Mouse (Mus musculus) left cerebral cortex, adult 18-20 months (tissue): ENCODE measurements around the gene Gm38394. TPM values are rescaled to one million over a fixed set of nuclear protein-coding genes. Genes with fewer than 3 reads are reported as not detected.
"Not testable (repeated sequence)": the region's sequence is repeated elsewhere in the genome, so short reads cannot be mapped to it uniquely, and the experiment has no call there.

Experiments
- DNase-seq, 2 experiments: peaks; one replicate each; pipeline ENCODE4 v3.0.0; 2021 to 2022; ENCODE audit warnings: low spot score in 2 of 2, mixed read lengths in 1 of 2
- long read RNA-seq, 2 experiments: library from polyadenylated mRNA; stranded (forward); transcript quantifications; one replicate each; pipeline ENCODE4 v2.0.0; 2021
- total RNA-seq, 2 experiments: library from RNA; stranded (reverse); gene quantifications; 2 replicates each; pipeline ENCODE4 v1.2.3; 2021

Gm38394 gene
- 10 to 100 TPM; 23.9 to 27.1 TPM for total RNA-seq
- long read RNA-seq, experiment 1, partial matches to known transcripts: 12 of 14 reads
- long read RNA-seq, experiment 1, other reads (novel, unspliced or antisense): 2 of 14 reads
- long read RNA-seq, experiment 2, partial matches to known transcripts: 0 of 1 reads
- long read RNA-seq, experiment 2, other reads (novel, unspliced or antisense): 1 of 1 reads

DNA sequence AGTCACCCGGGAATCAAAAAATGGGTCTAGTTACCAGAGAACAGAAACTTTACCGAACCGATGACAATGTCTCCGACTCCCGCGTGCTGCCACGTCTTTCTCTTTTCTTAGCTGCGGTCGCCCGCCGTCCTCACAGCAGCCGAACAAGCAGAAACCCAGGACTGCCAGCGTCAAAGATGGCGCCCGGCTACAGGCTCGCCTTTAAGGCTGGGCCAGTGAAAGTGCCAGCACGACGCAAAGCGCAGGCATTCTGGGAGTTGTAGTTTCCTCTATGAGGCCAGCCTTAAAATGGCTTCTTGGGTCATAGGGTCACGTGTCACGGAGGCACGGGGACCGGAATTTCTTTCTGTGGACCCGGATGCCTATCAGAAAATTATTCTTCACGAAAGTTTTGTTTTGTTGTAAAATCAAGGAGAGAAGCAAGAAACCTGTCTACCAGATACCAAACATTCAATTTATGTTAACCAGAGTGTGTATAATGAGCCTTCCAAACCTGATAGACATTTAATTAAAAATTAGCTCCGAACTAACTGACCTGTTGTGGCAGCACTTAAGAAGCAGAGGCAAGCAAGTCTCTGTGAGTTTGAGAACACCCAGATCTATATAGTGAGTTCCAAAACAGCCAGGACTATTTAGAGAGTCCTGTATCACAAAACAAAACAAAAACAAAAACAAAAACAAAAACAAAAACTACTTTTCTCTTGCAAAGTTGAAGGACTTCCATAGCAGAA lies at the start of gene Gm38394:
Gene Gm38394 (minus strand): TSS at position 116 of the 731 bp plus-strand sequence.
- DNase-seq: peak; percentile 87 to 93

DNA sequence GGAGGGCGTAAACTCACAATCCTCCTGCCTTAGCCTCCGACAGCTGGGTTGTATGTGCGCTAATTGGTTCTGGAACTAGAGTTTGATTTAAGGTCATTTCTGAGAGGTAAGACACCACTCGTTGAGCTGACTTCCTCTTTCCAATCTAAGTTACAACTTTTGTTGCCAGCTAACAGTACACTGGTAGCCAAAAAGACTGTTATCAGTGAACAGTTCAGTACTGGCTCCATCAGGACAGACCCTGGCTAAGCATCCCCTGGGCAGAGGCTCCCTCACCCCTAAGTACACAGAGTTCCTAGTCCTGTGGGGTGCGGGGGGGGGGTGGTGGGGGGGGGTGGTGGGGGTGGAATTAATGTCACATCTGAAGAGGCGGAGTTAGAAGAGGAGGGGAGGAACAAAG lies 49.8 kb upstream of the Gm38394 start:
- no peak for DNase-seq

- no peak for DNase-seq
Measured at GRCm38 (mm10) chr1:133709292-133709691, 48.2 kb upstream of the Gm38394 start.

- peak in 1 of 2 experiments; percentile 21 for DNase-seq
Measured at GRCm38 (mm10) chr1:133701824-133702223, 40.7 kb upstream of the Gm38394 start.

GRCm38 (mm10) chr1:133697935-133698620 lies 37.0 kb upstream of the Gm38394 start:
- no peak for DNase-seq

- no peak for DNase-seq
Measured at GRCm38 (mm10) chr1:133695901-133696300, 34.8 kb upstream of the Gm38394 start.

DNA sequence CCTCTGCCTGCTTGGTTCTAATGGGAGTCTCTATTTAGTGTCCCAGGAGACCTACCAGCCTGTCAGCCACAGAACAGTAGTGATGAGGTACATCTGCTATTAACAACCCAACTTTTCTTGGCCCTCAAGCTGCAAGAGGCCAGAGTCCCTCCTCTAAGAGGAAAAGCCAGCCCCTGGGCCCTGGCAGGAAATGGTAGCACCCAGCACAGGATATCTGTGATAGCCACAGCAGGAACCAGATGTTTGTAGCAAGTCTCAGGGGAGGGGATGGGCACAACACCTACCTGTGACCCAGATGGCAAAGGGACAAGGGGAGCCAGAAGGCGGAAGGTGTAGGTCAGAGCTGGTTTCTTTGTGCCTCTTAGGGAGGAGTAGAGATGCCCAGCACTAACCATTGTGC lies 33.8 kb upstream of the Gm38394 start:
- DNase-seq: no peak

- no peak for DNase-seq
Measured at GRCm38 (mm10) chr1:133694301-133694700, 33.2 kb upstream of the Gm38394 start.

DNA sequence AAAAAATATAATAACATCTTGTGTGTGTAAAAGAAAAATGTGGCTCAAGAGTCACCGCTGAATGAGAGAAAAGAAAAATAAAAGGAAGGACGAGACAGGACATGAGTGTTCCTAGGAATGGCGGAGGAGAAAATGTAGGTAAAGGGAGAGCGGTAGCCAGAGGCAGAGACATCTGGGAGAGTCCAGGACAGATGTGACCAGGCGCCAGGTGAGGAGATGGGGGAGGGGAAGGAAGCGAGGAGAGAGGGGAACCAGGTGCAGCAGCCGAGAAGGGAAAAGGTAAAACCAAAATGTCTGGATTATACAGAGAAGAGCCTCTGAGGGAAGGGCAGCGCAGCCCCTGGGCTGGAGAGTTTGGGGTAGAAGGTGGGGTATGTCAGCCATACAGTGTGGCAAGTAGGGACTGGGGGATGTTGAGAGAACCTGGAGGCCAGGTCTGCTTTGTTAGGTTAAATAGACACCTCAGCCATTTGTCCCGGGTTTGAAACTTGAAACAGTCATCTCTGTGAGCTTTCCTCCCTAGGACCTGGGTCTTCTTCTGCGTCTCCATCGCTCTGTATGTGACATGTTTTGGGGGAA lies 32.5 kb upstream of the Gm38394 start:
- DNase-seq: no peak

DNA sequence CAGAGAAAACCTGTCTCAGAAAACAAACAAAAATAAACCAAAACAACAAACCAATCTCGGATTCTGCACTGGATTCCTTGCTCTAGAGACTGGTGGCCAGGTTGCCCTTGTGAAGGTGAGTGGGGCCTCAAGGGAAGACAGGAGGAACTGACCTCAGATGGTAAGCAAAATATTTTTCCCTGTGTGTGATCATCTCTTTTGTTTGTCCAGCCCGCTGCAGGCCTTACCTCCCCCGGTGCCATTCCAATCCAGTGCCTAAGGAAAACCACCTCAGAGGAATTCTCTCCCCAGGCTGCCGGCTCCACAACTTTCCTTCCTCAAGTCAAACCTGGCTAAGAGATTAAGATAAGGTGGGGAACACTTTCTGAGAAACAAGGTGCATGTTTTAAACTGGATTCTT lies 31.1 kb upstream of the Gm38394 start:
- no peak for DNase-seq

GRCm38 (mm10) chr1:133691046-133691445 lies 29.9 kb upstream of the Gm38394 start:
- no peak for DNase-seq

GRCm38 (mm10) chr1:133689897-133690296 lies 28.8 kb upstream of the Gm38394 start, which contains the start of gene Lax1:
TSS of gene Lax1 (minus strand) at chr1:133690108.
- DNase-seq: no peak

DNA sequence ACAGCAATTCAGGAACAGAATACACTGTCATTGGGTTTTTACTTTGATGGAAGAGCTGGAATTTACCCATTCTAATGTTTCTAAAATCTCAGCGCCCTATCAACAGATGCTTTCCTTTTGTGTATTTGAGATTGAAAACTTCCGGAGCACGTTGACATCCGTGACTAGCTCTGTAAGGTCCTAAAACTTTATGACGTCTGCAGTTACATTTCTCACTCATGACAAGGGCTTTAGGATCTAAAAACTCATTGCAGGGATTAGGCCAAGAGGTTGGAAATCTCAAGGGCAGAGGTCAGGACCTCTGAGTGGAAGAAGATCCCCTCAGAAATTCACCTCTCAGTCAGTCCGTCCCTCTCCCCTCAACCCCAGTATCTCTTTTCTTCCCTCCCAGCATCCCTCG lies 27.2 kb upstream of the Gm38394 start:
- DNase-seq: no peak

- DNase-seq: no peak
Measured at GRCm38 (mm10) chr1:133685749-133686519, 24.8 kb upstream of the Gm38394 start.

GRCm38 (mm10) chr1:133671801-133672200 lies 10.7 kb upstream of the Gm38394 start:
- DNase-seq: no peak

DNA sequence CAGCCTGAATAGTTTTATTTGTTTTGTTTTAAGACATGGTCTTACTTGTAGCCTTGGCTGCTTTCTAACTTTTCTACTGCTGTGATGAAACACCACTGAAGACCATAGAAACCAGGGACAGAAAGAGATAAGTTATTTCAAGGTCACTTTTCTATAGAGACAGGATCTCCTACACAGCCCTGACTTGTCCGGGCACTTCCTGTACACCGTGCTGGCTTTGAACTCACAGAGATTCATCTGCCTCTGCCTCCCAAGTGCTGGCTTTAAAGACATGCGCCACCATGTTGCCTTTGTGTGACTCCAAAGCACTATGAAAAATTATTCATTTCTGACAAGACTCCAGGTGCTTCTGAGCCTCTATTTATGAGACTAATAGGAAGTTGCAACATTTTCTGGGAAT lies 10.1 kb upstream of the Gm38394 start:
- no peak for DNase-seq

DNA sequence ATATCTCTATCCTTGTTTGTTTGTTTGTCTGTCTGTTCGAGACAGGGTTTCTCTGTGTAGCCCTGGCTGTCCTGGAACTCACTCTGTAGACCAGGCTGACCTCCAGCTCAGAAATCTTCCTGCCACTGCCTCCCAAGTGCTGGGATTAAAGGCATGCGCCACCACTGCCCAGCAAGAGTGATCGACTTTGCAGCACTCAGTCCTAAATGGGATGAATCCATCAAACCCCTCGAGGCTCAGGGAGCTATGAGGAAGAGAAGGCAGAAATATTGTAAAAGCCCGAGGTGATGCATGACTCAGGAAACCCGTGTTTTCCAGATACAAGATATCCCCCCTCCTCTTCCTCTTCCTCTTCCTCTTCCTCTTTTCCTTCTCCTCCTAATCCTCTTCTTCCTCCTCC lies 9.7 kb upstream of the Gm38394 start:
- no peak for DNase-seq

GRCm38 (mm10) chr1:133670190-133670589 lies 9.1 kb upstream of the Gm38394 start:
- DNase-seq: no peak

DNA sequence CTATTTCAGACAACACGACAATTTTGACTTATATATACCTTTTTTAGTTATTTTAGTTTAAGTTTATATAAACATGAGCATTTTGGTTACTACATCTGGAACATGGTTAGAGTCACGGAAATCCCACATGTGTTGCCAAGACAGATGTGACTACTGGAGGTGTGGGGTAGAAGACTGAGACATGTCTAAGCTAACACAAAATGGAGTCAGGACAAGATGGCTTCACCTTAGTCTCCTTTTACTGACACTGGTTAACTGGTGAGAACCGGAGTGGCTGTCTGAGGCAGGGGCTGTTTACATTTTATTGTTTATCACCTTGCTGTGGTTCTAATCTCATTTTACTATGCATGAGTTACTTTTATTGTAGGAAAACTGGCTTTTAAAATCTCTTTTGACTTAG lies 7.5 kb upstream of the Gm38394 start:
- no peak for DNase-seq

GRCm38 (mm10) chr1:133667721-133668120 lies 6.6 kb upstream of the Gm38394 start:
- DNase-seq: no peak

DNA sequence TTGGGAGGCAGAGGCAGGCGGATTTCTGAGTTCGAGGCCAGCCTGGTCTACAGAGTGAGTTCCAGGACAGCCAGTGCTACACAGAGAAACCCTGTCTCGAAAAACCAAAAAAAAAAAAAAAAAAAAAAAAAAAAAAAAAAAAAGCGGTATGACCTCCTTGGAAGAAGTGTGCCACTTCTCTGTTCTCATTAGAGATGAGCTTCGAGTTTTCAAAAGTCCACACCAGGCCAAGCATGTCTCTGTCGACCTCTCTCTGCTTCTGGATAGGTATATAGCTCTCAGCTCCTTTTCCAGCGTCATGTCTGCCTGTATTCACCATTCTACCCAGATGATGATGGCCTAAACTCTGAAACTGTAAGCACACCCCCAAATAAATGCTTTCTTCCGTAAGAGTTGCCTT lies 4.6 kb upstream of the Gm38394 start:
- DNase-seq: not testable (repeated sequence)
